Mouse (Mus musculus) R1 (cell line): Measurements from ENCODE around the gene Rundc3a.

Experiments
- DNase-seq: peaks from one replicate; pipeline ENCODE4 v3.0.0-alpha.2; 2018; ENCODE audit warnings: low read depth, low spot score

Rundc3a gene

GRCm38 (mm10) chr11:102432896-102433295, 39.7 kb downstream of the Rundc3a start:
- no peak for DNase-seq

GRCm38 (mm10) chr11:102433866-102434265, 40.7 kb downstream of the Rundc3a start:
- DNase-seq: no peak

- peak; percentile 89 for DNase-seq
These were observed 41.2 kb downstream of the Rundc3a start for GRCm38 (mm10) chr11:102434406-102434805.

- DNase-seq: no peak
These were observed 41.9 kb downstream of the Rundc3a start for GRCm38 (mm10) chr11:102434816-102435705.

GRCm38 (mm10) chr11:102435754-102436470, 42.7 kb downstream of the Rundc3a start:
- no peak for DNase-seq

GRCm38 (mm10) chr11:102436471-102436790, 43.2 kb downstream of the Rundc3a start:
- DNase-seq: peak; percentile 28

GRCm38 (mm10) chr11:102437120-102438061, 44.2 kb downstream of the Rundc3a start:
- DNase-seq: peak; percentile 96

- peak; percentile 83 for DNase-seq
These were observed 45.2 kb downstream of the Rundc3a start for GRCm38 (mm10) chr11:102438212-102439092.

- no peak for DNase-seq
These were observed 46.2 kb downstream of the Rundc3a start for GRCm38 (mm10) chr11:102439093-102440082.

GRCm38 (mm10) chr11:102440255-102440654, 47.1 kb downstream of the Rundc3a start:
- no peak for DNase-seq

- peak; percentile 82 for DNase-seq
These were observed 48.2 kb downstream of the Rundc3a start for GRCm38 (mm10) chr11:102441434-102441833.

GRCm38 (mm10) chr11:102442089-102442488, 48.9 kb downstream of the Rundc3a start:
- DNase-seq: no peak

GRCm38 (mm10) chr11:102443740-102444139, 50.5 kb downstream of the Rundc3a start:
- DNase-seq: no peak

- DNase-seq: no peak
These were observed 51.1 kb downstream of the Rundc3a start for GRCm38 (mm10) chr11:102444321-102444720.

GRCm38 (mm10) chr11:102444781-102445180, 51.6 kb downstream of the Rundc3a start:
- DNase-seq: peak; percentile 60

GRCm38 (mm10) chr11:102445264-102445890, 52.2 kb downstream of the Rundc3a start:
- DNase-seq: peak; percentile 98

- DNase-seq: no peak
These were observed 52.7 kb downstream of the Rundc3a start for GRCm38 (mm10) chr11:102445891-102446361.

- peak; percentile 47 for DNase-seq
These were observed 53.6 kb downstream of the Rundc3a start for GRCm38 (mm10) chr11:102446581-102447461.
